Mouse (Mus musculus) neural tube, embryonic 12.5 days (tissue): Measurements from ENCODE around the gene Ptprcap. TPM values are rescaled to one million over a fixed set of nuclear protein-coding genes. Genes with fewer than 3 reads are reported as not detected.
A peak's percentile ranks its signal among the peaks of the same experiment; 100 is the strongest.

Experiments
- ATAC-seq: fragments of 200-750 bp; cut with Nextera tagmentation; 2 replicates; pipeline ENCODE4 v1.8.0; 2017; ENCODE audit warnings: low read depth, mild to moderate bottlenecking, moderate TSS enrichment, moderate library complexity; ENCODE audit not compliant: low FRiP score
- H3K27ac ChIP-seq: fragments of 300-500 bp; sonication (generic); 2 replicates; pipeline ENCODE4 v1.5.1; 2016
- H3K27me3 ChIP-seq: fragments of 300-500 bp; sonication (generic); replicated peaks from 2 replicates; pipeline ENCODE4 v1.6.1; 2016; ENCODE audit warnings: mild to moderate bottlenecking
- H3K36me3 ChIP-seq: fragments of 300-500 bp; sonication (generic); 2 replicates; pipeline ENCODE4 v1.6.1; 2016; ENCODE audit warnings: mild to moderate bottlenecking
- H3K4me1 ChIP-seq: fragments of 300-500 bp; sonication (generic); 2 replicates; pipeline ENCODE4 v1.6.1; 2016
- H3K4me2 ChIP-seq: fragments of 300-500 bp; sonication (generic); replicated peaks from 2 replicates; pipeline ENCODE4 v1.6.1; 2016; ENCODE audit warnings: mild to moderate bottlenecking
- H3K4me3 ChIP-seq: fragments of 300-500 bp; sonication (generic); 2 replicates; pipeline ENCODE4 v1.5.1; 2016
- H3K9ac ChIP-seq: fragments of 300-500 bp; sonication (generic); 2 replicates; pipeline ENCODE4 v1.6.1; 2016; ENCODE audit warnings: mild to moderate bottlenecking
- H3K9me3 ChIP-seq: fragments of 300-500 bp; sonication (generic); 2 replicates; pipeline ENCODE4 v1.6.1; 2016; ENCODE audit warnings: mild to moderate bottlenecking
- WGBS: fragments of 180-500 bp; shearing (Covaris S2); methylation state at CpG from one replicate; pipeline ENCODE4 v1.1.7; 2016; 5-methylcytosine and 5-hydroxymethylcytosine counted together
- polyA plus RNA-seq: library from polyadenylated mRNA; unstranded; fragments of >200 nt; fragmentation: Nextera tagmentation; extraction: Ambion mirVana; gene quantifications from 2 replicates; pipeline ENCODE4 v1.2.1, GENCODE M21; 2016

Ptprcap gene
- polyA plus RNA-seq, 1 experiment from 2014 or later, result 0.94 TPM

GRCm38 (mm10) chr19:4181892-4182291, 28.5 kb downstream of the Ptprcap start:
- no peak overlapping the region for H3K27ac ChIP-seq
- ATAC-seq, result no peak

GRCm38 (mm10) chr19:4183689-4184088, 30.3 kb downstream of the Ptprcap start:
- H3K4me2 ChIP-seq, result no peak overlapping the region
- WGBS, result 76% methylated on average over 2 of the region's 2 CpGs
- no peak for ATAC-seq
- H3K4me3 ChIP-seq, result no peak overlapping the region
- H3K9ac ChIP-seq, result no peak overlapping the region
- H3K9me3 ChIP-seq, result no peaks in the 10 kb centered on the region
- H3K36me3 ChIP-seq, result no peaks in the 10 kb centered on the region
- H3K27ac ChIP-seq, result no peak overlapping the region
- 0 out of 2 replicates have a peak, but pooled peaks cover 11% of the 10 kb centered on the region for H3K4me1 ChIP-seq
- no peaks in the 10 kb centered on the region for H3K27me3 ChIP-seq

More at GRCm38 (mm10) chr19:4181892-4182291, 28.5 kb downstream of the Ptprcap start:
- whole genome bisulfite sequencing, result 46% methylated on average over 3 of the region's 3 CpGs
- Histone ChIP-seq H3K9ac (no peak overlapping the region), H3K27me3 (no peaks in the 10 kb centered on the region), H3K36me3 (no peaks in the 10 kb centered on the region), H3K4me1 (0 out of 2 replicates have a peak, but pooled peaks cover 11% of the 10 kb centered on the region), H3K4me3 (no peak overlapping the region), H3K4me2 (no peak overlapping the region), H3K9me3 (no peaks in the 10 kb centered on the region)

GRCm38 (mm10) chr19:4184976-4185975, 31.9 kb downstream of the Ptprcap start:
- 65% methylated on average over 15 of the region's 15 CpGs for WGBS
- no peak overlapping the region for H3K27ac ChIP-seq
- H3K36me3 ChIP-seq, result no peaks in the 10 kb centered on the region
- ATAC-seq, result no peak
- no peak overlapping the region for H3K4me3 ChIP-seq
- H3K27me3 ChIP-seq, result no peaks in the 10 kb centered on the region; the same call in 1 of the 2 replicates
- H3K9me3 ChIP-seq, result no peaks in the 10 kb centered on the region
- 0 out of 2 replicates have a peak, but pooled peaks cover 11% of the 10 kb centered on the region for H3K4me1 ChIP-seq
- no peak overlapping the region for H3K9ac ChIP-seq
- H3K4me2 ChIP-seq, result no peak overlapping the region

- H3K4me3 ChIP-seq, result no peak overlapping the region
- no peaks in the 10 kb centered on the region for H3K36me3 ChIP-seq
- H3K27me3 ChIP-seq, result no peaks in the 10 kb centered on the region; the same call in 1 of the 2 replicates
- H3K9me3 ChIP-seq, result no peaks in the 10 kb centered on the region
- no peak overlapping the region for H3K27ac ChIP-seq
- no peak for ATAC-seq
- H3K4me1 ChIP-seq, result peaks cover 8% of the 10 kb centered on the region; the same call in 1 of the 2 replicates
- H3K4me2 ChIP-seq, result no peak overlapping the region
- H3K9ac ChIP-seq, result no peak overlapping the region
- 78% methylated on average over 3 of the region's 3 CpGs for WGBS
Observed at GRCm38 (mm10) chr19:4187303-4187702, 33.9 kb downstream of the Ptprcap start.

- Histone ChIP-seq H3K4me2 (no peak overlapping the region), H3K9me3 (no peaks in the 10 kb centered on the region), H3K27me3 (no peaks in the 10 kb centered on the region; the same call in 1 of the 2 replicates), H3K4me1 (peaks cover 19% of the 10 kb centered on the region), H3K4me3 (no peak overlapping the region), H3K27ac (no peak overlapping the region), H3K9ac (no peak overlapping the region), H3K36me3 (peaks cover 11% of the 10 kb centered on the region)
- WGBS, result 80% methylated on average over 12 of the region's 12 CpGs
- no peak for ATAC-seq
Observed at GRCm38 (mm10) chr19:4189051-4189620, 35.7 kb downstream of the Ptprcap start.

- peak within 1 kb of the TSS; percentile 96 for H3K4me3 ChIP-seq
- no peaks in the 10 kb centered on the region; the same call in 1 of the 2 replicates for H3K27me3 ChIP-seq
- peak within 1 kb of the TSS; percentile 98 for H3K9ac ChIP-seq
- H3K36me3 ChIP-seq, result peaks cover 28% of the 10 kb centered on the region
- peaks cover 15% of the 10 kb centered on the region for H3K4me1 ChIP-seq
- no peak for ATAC-seq
- 67% methylated on average over 4 of the region's 4 CpGs for WGBS
- H3K27ac ChIP-seq, result peak within 1 kb of the TSS; percentile 73
- H3K9me3 ChIP-seq, result no peaks in the 10 kb centered on the region
- H3K4me2 ChIP-seq, result peak within 1 kb of the TSS; percentile 95
Observed at GRCm38 (mm10) chr19:4190831-4191334, 37.5 kb downstream of the Ptprcap start, which contains the start of gene Tbc1d10c. Tbc1d10c (minus strand) TSS chr19:4191284.

GRCm38 (mm10) chr19:4191528-4192250, 38.3 kb downstream of the Ptprcap start, which contains the start of gene Ppp1ca:
Ppp1ca (plus strand) TSS chr19:4192065.
- Histone ChIP-seq H3K4me1 (peaks cover 20% of the 10 kb centered on the region), H3K4me3 (peak within 1 kb of the TSS; percentile 96), H3K27me3 (no peaks in the 10 kb centered on the region; the same call in 1 of the 2 replicates), H3K36me3 (peaks cover 36% of the 10 kb centered on the region), H3K9me3 (no peaks in the 10 kb centered on the region), H3K9ac (peak within 1 kb of the TSS; percentile 98), H3K27ac (peak within 1 kb of the TSS; percentile 73), H3K4me2 (peak within 1 kb of the TSS; percentile 95)
- peak; percentile 94 for ATAC-seq
- WGBS, result 7% methylated on average over 47 of the region's 47 CpGs

- Histone ChIP-seq H3K27ac (peak overlapping the region; percentile 73), H3K4me2 (peak overlapping the region; percentile 95), H3K9ac (peak overlapping the region; percentile 98), H3K4me3 (peak overlapping the region; percentile 96), H3K27me3 (no peaks in the 10 kb centered on the region; the same call in 1 of the 2 replicates), H3K9me3 (no peaks in the 10 kb centered on the region), H3K36me3 (peaks cover 43% of the 10 kb centered on the region), H3K4me1 (peaks cover 22% of the 10 kb centered on the region)
- peak; percentile 73 for ATAC-seq
- WGBS, result under 1% methylated on average over 51 of the region's 52 CpGs
Observed at GRCm38 (mm10) chr19:4192251-4192985, 39.0 kb downstream of the Ptprcap start.

GRCm38 (mm10) chr19:4193129-4193528, 39.7 kb downstream of the Ptprcap start:
- no peak for ATAC-seq
- no peaks in the 10 kb centered on the region for H3K9me3 ChIP-seq
- H3K27me3 ChIP-seq, result no peaks in the 10 kb centered on the region; the same call in 1 of the 2 replicates
- peak overlapping the region; percentile 95 for H3K4me2 ChIP-seq
- peaks cover 48% of the 10 kb centered on the region for H3K36me3 ChIP-seq
- H3K4me1 ChIP-seq, result peaks cover 22% of the 10 kb centered on the region
- WGBS, result 68% methylated on average over 6 of the region's 6 CpGs
- H3K27ac ChIP-seq, result no peak overlapping the region
- H3K9ac ChIP-seq, result peak overlapping the region; percentile 98
- H3K4me3 ChIP-seq, result peak overlapping the region; percentile 96

GRCm38 (mm10) chr19:4194021-4194724, 40.8 kb downstream of the Ptprcap start:
- Histone ChIP-seq H3K27ac (no peak overlapping the region), H3K27me3 (no peaks in the 10 kb centered on the region; the same call in 1 of the 2 replicates), H3K9ac (no peak overlapping the region), H3K4me2 (peak overlapping the region; percentile 95; the same call in 1 of the 2 replicates), H3K4me1 (peaks cover 22% of the 10 kb centered on the region), H3K9me3 (no peaks in the 10 kb centered on the region), H3K4me3 (no peak overlapping the region), H3K36me3 (peaks cover 48% of the 10 kb centered on the region)
- no peak for ATAC-seq
- 91% methylated on average over 8 of the region's 8 CpGs for WGBS
